Mouse (Mus musculus): ENCODE results near the gene Folr1.

GRCm38 (mm10) chr7:101867482-101867881 is 3.1 kb downstream of the Folr1 start:
- TF ChIP-seq POLR2A (IDR thresholded peaks at IDR 0.05; ENCODE audit: borderline replicate concordance, extremely low read depth, insufficient read depth, insufficient read length, poor library complexity, severe bottlenecking) (no peak), CTCF (IDR thresholded peaks at IDR 0.05; ENCODE audit: borderline replicate concordance, extremely low read depth, insufficient read depth, insufficient read length) (no peak)
